Mouse (Mus musculus) liver, adult (tissue): ENCODE measurements around the gene Usp39.
A peak's percentile ranks its signal among the peaks of the same experiment; 100 is the strongest.

Source experiments
- GATA4 ChIP-seq: IDR thresholded peaks from 2 replicates; pipeline ENCODE4 v1.6.1; 2014; ENCODE audit warnings: mild to moderate bottlenecking, low read length; ENCODE audit not compliant: insufficient replicate concordance

Usp39 gene

GRCm38 (mm10) chr6:72379377-72380130 lies 34.6 kb upstream of the Usp39 start:
- no peak for TF ChIP-seq GATA4

GRCm38 (mm10) chr6:72378510-72379234 lies 33.7 kb upstream of the Usp39 start:
- TF ChIP-seq GATA4, result no peak

GRCm38 (mm10) chr6:72374820-72375563 lies 30.0 kb upstream of the Usp39 start:
- TF ChIP-seq GATA4, result no peak

- peak; percentile 28; the same call in 1 of the 2 replicates for TF ChIP-seq GATA4
These were observed 29.2 kb upstream of the Usp39 start for GRCm38 (mm10) chr6:72374206-72374605.

GRCm38 (mm10) chr6:72373184-72373583 lies 28.2 kb upstream of the Usp39 start:
- no peak for TF ChIP-seq GATA4

- no peak for TF ChIP-seq GATA4
These were observed 26.6 kb upstream of the Usp39 start for GRCm38 (mm10) chr6:72371571-72371970.

- 0 out of 2 replicates have a peak, but pooled peaks have one; percentile 5 for TF ChIP-seq GATA4
These were observed 26.2 kb upstream of the Usp39 start for GRCm38 (mm10) chr6:72371147-72371546.

GRCm38 (mm10) chr6:72370091-72370490 lies 25.1 kb upstream of the Usp39 start:
- TF ChIP-seq GATA4, result no peak

- no peak for TF ChIP-seq GATA4
These were observed 24.6 kb upstream of the Usp39 start for GRCm38 (mm10) chr6:72369557-72369956.

- TF ChIP-seq GATA4, result no peak
These were observed 22.5 kb upstream of the Usp39 start for GRCm38 (mm10) chr6:72367460-72367974.

GRCm38 (mm10) chr6:72366844-72367443 lies 22.0 kb upstream of the Usp39 start, which contains the start of gene Rnf181:
Gene Rnf181, minus strand, starts transcription at chr6:72366956.
- TF ChIP-seq GATA4, result no peak

GRCm38 (mm10) chr6:72366304-72366703 lies 21.3 kb upstream of the Usp39 start:
- TF ChIP-seq GATA4, result no peak

- no peak for TF ChIP-seq GATA4
These were observed 20.0 kb upstream of the Usp39 start for GRCm38 (mm10) chr6:72364985-72365384.

- TF ChIP-seq GATA4, result no peak
These were observed 19.0 kb upstream of the Usp39 start for GRCm38 (mm10) chr6:72364009-72364408.
